Comparison of ENCODE assay signal across 23 mouse cellular contexts in the genomic region with DNA sequence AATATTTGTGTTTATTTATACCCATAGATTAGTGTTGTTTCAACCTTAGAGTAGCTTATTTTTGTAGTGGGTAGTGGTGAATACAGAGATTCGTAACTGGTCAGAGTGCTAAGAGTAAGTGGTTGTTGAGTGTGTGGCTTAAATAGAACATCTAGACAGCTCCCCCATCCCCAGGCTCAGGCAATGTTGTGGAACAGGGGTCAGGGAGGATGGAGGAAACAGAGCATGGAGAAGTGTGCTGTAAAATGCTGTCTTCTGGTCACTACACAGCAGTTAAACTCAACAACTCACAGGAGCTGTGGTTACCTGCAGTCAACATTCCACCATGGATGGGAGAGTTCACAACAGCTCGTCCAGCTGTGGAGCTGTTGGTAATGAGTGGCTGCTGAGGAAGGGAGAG. TPM values are rescaled to one million over a fixed set of nuclear protein-coding genes. Genes with fewer than 3 reads are reported as not detected.
A peak's percentile ranks its signal among the peaks of the same experiment; 100 is the strongest.
DNase-seq lines count a peak whose midpoint lies in the region; ATAC-seq lines count a peak whose summit lies in the region.
"Had no signal": no experiment of that assay in that cellular context is flagged by ENCODE, and none has a peak within 500 bp of the region (broad histone marks: within the 10 kb centered on the region; RNA-seq: fewer than 3 reads in every experiment).

No protein-coding gene starts in this region.

- H3K9me3 ChIP-seq in kidney, embryonic 16.5 days (ENCODE audit: low read length), result no peaks in the 10 kb centered on the region
- H3K9me3 ChIP-seq: embryonic facial prominence, embryonic 10.5 days; embryonic facial prominence, embryonic 12.5 days; forebrain, embryonic 13.5 days; forebrain, embryonic 15.5 days had no signal

- no peak overlapping the region for H3K27ac ChIP-seq in kidney, embryonic 16.5 days (ENCODE audit: low read length)
- H3K27ac ChIP-seq: embryonic facial prominence, embryonic 10.5 days; embryonic facial prominence, embryonic 12.5 days; forebrain, embryonic 13.5 days; forebrain, embryonic 15.5 days had no signal

- H3K4me2 ChIP-seq in kidney, embryonic 16.5 days (replicated peaks; ENCODE audit: low read depth, low read length), result no peak overlapping the region
- H3K4me2 ChIP-seq: embryonic facial prominence, embryonic 12.5 days; forebrain, embryonic 13.5 days; forebrain, embryonic 15.5 days had no signal

- peaks cover 6% of the 10 kb centered on the region; the same call in 1 of the 2 replicates for H3K4me1 ChIP-seq in kidney, embryonic 16.5 days (ENCODE audit: insufficient read depth, low read length)
- H3K4me1 ChIP-seq: embryonic facial prominence, embryonic 10.5 days; embryonic facial prominence, embryonic 12.5 days; forebrain, embryonic 13.5 days; forebrain, embryonic 15.5 days had no signal

- no peaks in the 10 kb centered on the region for H3K27me3 ChIP-seq in kidney, embryonic 16.5 days (ENCODE audit: insufficient read depth, low read length)
- H3K27me3 ChIP-seq: CH12.LX; embryonic facial prominence, embryonic 12.5 days; forebrain, embryonic 13.5 days; forebrain, embryonic 15.5 days; Patski had no signal

- DNase-seq in heart, adult 11 months, result peak; percentile 66
- no peak for DNase-seq in heart, adult 18-20 months
- DNase-seq in kidney, postnatal 10 days, result no peak
- DNase-seq in kidney, postnatal 36 days, result peak; percentile 13
- no peak for DNase-seq in kidney, adult 9 months
- DNase-seq: adrenal gland, adult 8-10 months; adrenal gland, postnatal 14 days; adrenal gland, postnatal 36 days; B cell, adult 2 months; cerebellum, adult 11-12 months; cerebellum, adult 2 months; cerebellum, adult 9-10 months; cerebellum, postnatal 10 days; cerebellum, postnatal 25 days had no signal

- 0 out of 2 replicates have a peak, but pooled peaks cover 10% of the 10 kb centered on the region for H3K36me3 ChIP-seq in kidney, embryonic 16.5 days (ENCODE audit: insufficient read depth, low read length)
- H3K36me3 ChIP-seq: embryonic facial prominence, embryonic 12.5 days had no signal

- H3K4me3 ChIP-seq in kidney, embryonic 16.5 days (ENCODE audit: low read length), result no peak overlapping the region
- H3K4me3 ChIP-seq: embryonic facial prominence, embryonic 10.5 days; embryonic facial prominence, embryonic 12.5 days; forebrain, embryonic 13.5 days; forebrain, embryonic 15.5 days had no signal

- peak; percentile 80; the same call in 1 of the 2 replicates for ATAC-seq in kidney, embryonic 16.5 days (ENCODE audit: low FRiP score, low TSS enrichment)
- ATAC-seq: activated CD4-positive, CD25-positive, alpha-beta regulatory T cell, adult 4 months; CD4-positive, CD25-positive, alpha-beta regulatory T cell, adult 4 months; forebrain, embryonic 13.5 days; forebrain, embryonic 15.5 days; Patski had no signal

- H3K9ac ChIP-seq in kidney, embryonic 16.5 days (replicated peaks; ENCODE audit: low read length), result no peak overlapping the region
- H3K9ac ChIP-seq: embryonic facial prominence, embryonic 12.5 days; forebrain, embryonic 13.5 days; forebrain, embryonic 15.5 days had no signal

- WGBS in kidney, embryonic 16.5 days, result 60% methylated on average over 2 of the region's 2 CpGs

RNA-seq across cellular contexts. Expression of a gene that starts 59.0 kb away (rescaled TPM):
- total RNA-seq in heart, adult 18-20 months (2021), result 10 to 100 TPM; 13.5 to 15.6 TPM
- polyA plus RNA-seq in kidney, embryonic 16.5 days (2015; fragmentation: Nextera tagmentation; extraction: Ambion mirVana), result 32.9 and 33.1 TPM in 2 replicates

Comparison
In these comparisons a context has a peak if more than half of its experiments do, and no peak if none do; other contexts are left out.
1. DNase-seq: peak in heart, adult 11 months (single experiment) and kidney, postnatal 36 days (2 of 2); none in heart, adult 18-20 months (0 of 2), kidney, postnatal 10 days (single experiment) and kidney, adult 9 months (single experiment).